Mouse (Mus musculus): ENCODE data around the gene Wdr4. TPM values are rescaled to one million over a fixed set of nuclear protein-coding genes. Genes with fewer than 3 reads are reported as not detected.

Wdr4 gene
- polyA plus RNA-seq, 1 experiment = 48.5 TPM

DNA sequence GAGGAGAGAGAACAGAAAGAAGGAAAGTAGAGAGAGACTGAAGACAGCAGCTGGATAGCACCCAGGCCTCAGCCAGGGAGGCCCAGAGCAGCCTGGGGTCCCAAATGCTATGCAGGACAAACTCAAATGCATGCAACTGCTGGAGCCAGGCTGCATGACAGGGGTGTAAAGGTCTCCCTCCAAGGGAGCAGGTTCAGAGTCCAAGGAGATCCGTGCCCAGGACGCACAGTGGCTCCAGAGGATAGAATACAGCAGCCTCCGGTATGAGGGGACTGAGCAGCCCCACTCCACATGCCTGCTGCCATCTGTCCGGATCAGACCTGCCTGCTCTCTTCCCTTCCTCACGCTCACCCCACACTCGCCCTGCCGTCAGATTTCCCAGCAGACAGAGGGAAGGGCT, 13.5 kb downstream of the Wdr4 start:
- no peak overlapping the region for H3ac ChIP-seq (ENCODE audit: control insufficient read depth, insufficient read length, low read depth)
- H3K79me3 ChIP-seq (ENCODE audit: low read depth) = peaks cover 38% of the 10 kb centered on the region
- H3K27me3 ChIP-seq (ENCODE audit: control insufficient read depth, insufficient read depth, insufficient read length) = no peaks in the 10 kb centered on the region
- H3K36me3 ChIP-seq (ENCODE audit: control insufficient read depth, insufficient read depth) = peaks cover 77% of the 10 kb centered on the region
- TF ChIP-seq FOSL1 (IDR thresholded peaks at IDR 0.05; ENCODE audit: insufficient read depth, low read length, poor library complexity, severe bottlenecking) (no peak), USF1 (IDR thresholded peaks at IDR 0.05; ENCODE audit: low read depth) (no peak), MAX (IDR thresholded peaks at IDR 0.05) (no peak), MYOD1 (IDR thresholded peaks at IDR 0.05; ENCODE audit: control insufficient read depth, insufficient read length, low read depth) (no peak), CTCF (IDR thresholded peaks at IDR 0.05; ENCODE audit: control insufficient read depth, insufficient read depth, insufficient read length) (no peak), MYOG (IDR thresholded peaks at IDR 0.05; ENCODE audit: control insufficient read depth, extremely low read depth, insufficient read length) (no peak), CEBPB (IDR thresholded peaks at IDR 0.05; ENCODE audit: low read depth) (no peak)
- H3K79me2 ChIP-seq (ENCODE audit: control insufficient read depth, insufficient read depth) = peaks cover 63% of the 10 kb centered on the region
- no peak overlapping the region for H3K4me3 ChIP-seq (ENCODE audit: insufficient read depth, poor library complexity, severe bottlenecking)

GRCm38 (mm10) chr17:31505013-31505412, 14.8 kb downstream of the Wdr4 start:
- Histone ChIP-seq H3K79me3 (ENCODE audit: low read depth) (peaks cover 26% of the 10 kb centered on the region), H3K27me3 (ENCODE audit: control insufficient read depth, insufficient read depth, insufficient read length) (no peaks in the 10 kb centered on the region), H3K4me3 (ENCODE audit: insufficient read depth, poor library complexity, severe bottlenecking) (no peak overlapping the region), H3ac (ENCODE audit: control insufficient read depth, insufficient read length, low read depth) (no peak overlapping the region), H3K79me2 (ENCODE audit: control insufficient read depth, insufficient read depth) (peaks cover 50% of the 10 kb centered on the region), H3K36me3 (ENCODE audit: control insufficient read depth, insufficient read depth) (peaks cover 81% of the 10 kb centered on the region)
- TF ChIP-seq MAX (IDR thresholded peaks at IDR 0.05) (no peak), MYOD1 (IDR thresholded peaks at IDR 0.05; ENCODE audit: control insufficient read depth, insufficient read length, low read depth) (no peak), CEBPB (IDR thresholded peaks at IDR 0.05; ENCODE audit: low read depth) (no peak), USF1 (IDR thresholded peaks at IDR 0.05; ENCODE audit: low read depth) (no peak), MYOG (IDR thresholded peaks at IDR 0.05; ENCODE audit: control insufficient read depth, extremely low read depth, insufficient read length) (no peak), CTCF (IDR thresholded peaks at IDR 0.05; ENCODE audit: control insufficient read depth, insufficient read depth, insufficient read length) (no peak), FOSL1 (IDR thresholded peaks at IDR 0.05; ENCODE audit: insufficient read depth, low read length, poor library complexity, severe bottlenecking) (no peak)

GRCm38 (mm10) chr17:31503936-31504335, 15.8 kb downstream of the Wdr4 start:
- Histone ChIP-seq H3K27me3 (ENCODE audit: control insufficient read depth, insufficient read depth, insufficient read length) (no peaks in the 10 kb centered on the region), H3K4me3 (ENCODE audit: insufficient read depth, poor library complexity, severe bottlenecking) (no peak overlapping the region), H3K36me3 (ENCODE audit: control insufficient read depth, insufficient read depth) (peaks cover 81% of the 10 kb centered on the region), H3K79me2 (ENCODE audit: control insufficient read depth, insufficient read depth) (peaks cover 40% of the 10 kb centered on the region), H3ac (ENCODE audit: control insufficient read depth, insufficient read length, low read depth) (no peak overlapping the region), H3K79me3 (ENCODE audit: low read depth) (peaks cover 17% of the 10 kb centered on the region)
- TF ChIP-seq CTCF (IDR thresholded peaks at IDR 0.05; ENCODE audit: control insufficient read depth, insufficient read depth, insufficient read length) (no peak), MAX (IDR thresholded peaks at IDR 0.05) (no peak), FOSL1 (IDR thresholded peaks at IDR 0.05; ENCODE audit: insufficient read depth, low read length, poor library complexity, severe bottlenecking) (no peak), MYOD1 (IDR thresholded peaks at IDR 0.05; ENCODE audit: control insufficient read depth, insufficient read length, low read depth) (no peak), USF1 (IDR thresholded peaks at IDR 0.05; ENCODE audit: low read depth) (no peak), CEBPB (IDR thresholded peaks at IDR 0.05; ENCODE audit: low read depth) (no peak), MYOG (IDR thresholded peaks at IDR 0.05; ENCODE audit: control insufficient read depth, extremely low read depth, insufficient read length) (no peak)

DNA sequence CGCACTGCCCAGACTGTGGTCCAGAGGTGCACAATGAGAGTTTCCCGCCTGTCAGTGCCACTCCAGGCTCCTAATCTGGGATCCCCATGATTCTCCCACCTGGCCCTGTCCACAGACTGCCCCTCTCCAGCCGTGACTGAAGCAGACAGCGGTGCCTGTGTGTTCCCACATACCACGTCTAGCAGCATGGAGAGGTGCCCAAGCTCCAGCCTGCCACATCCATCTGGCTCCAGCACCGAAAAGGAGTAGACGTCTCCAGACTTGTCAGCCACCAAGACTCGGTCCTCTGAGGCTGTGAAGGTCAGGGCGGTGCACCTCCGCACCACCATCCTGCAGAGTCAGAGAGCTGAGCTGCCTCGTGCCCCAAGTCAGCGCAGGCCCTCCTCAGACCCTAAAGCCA, 16.4 kb downstream of the Wdr4 start:
- H3ac ChIP-seq (ENCODE audit: control insufficient read depth, insufficient read length, low read depth) = no peak overlapping the region
- H3K79me2 ChIP-seq (ENCODE audit: control insufficient read depth, insufficient read depth) = peaks cover 34% of the 10 kb centered on the region
- TF ChIP-seq MYOD1 (IDR thresholded peaks at IDR 0.05; ENCODE audit: control insufficient read depth, insufficient read length, low read depth) (no peak), FOSL1 (IDR thresholded peaks at IDR 0.05; ENCODE audit: insufficient read depth, low read length, poor library complexity, severe bottlenecking) (no peak), USF1 (IDR thresholded peaks at IDR 0.05; ENCODE audit: low read depth) (no peak), CEBPB (IDR thresholded peaks at IDR 0.05; ENCODE audit: low read depth) (no peak), MYOG (IDR thresholded peaks at IDR 0.05; ENCODE audit: control insufficient read depth, extremely low read depth, insufficient read length) (no peak), CTCF (IDR thresholded peaks at IDR 0.05; ENCODE audit: control insufficient read depth, insufficient read depth, insufficient read length) (no peak), MAX (IDR thresholded peaks at IDR 0.05) (no peak)
- peaks cover 83% of the 10 kb centered on the region for H3K36me3 ChIP-seq (ENCODE audit: control insufficient read depth, insufficient read depth)
- H3K27me3 ChIP-seq (ENCODE audit: control insufficient read depth, insufficient read depth, insufficient read length) = no peaks in the 10 kb centered on the region
- H3K4me3 ChIP-seq (ENCODE audit: insufficient read depth, poor library complexity, severe bottlenecking) = no peak overlapping the region
- peaks cover 15% of the 10 kb centered on the region for H3K79me3 ChIP-seq (ENCODE audit: low read depth)

DNA sequence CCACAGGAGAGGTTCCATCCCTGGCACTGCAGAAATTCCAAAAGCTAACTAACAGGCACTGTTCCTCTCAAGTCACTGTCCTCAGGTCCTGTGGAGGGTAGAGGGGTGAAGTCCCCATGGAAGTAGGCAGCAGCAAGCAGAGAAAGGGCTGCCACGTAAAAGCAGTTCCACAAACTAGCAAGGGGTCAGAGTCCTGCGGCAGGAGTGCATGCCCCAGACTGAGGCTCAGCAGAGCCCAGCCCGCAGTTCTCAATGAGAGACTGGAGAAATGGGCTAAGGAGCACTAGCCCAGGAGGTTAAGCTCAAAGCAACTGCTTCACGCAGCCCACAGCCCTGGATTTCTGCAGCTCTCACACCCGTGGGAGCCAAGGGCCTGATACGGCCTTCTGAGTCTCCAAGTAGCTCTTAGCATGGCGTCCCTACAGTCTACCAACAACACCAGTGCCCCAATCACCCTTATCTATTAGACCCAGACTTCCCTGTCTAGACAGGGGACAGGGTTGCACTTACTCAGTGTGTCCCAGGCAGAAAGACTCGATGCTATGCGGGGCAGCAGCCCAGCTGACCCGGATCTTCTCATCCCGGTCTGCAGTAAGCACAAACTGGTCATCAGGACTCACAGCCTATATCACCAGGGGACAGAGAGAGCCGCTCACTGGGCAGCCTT, 17.4 kb downstream of the Wdr4 start:
- Histone ChIP-seq H3K79me2 (ENCODE audit: control insufficient read depth, insufficient read depth) (peaks cover 24% of the 10 kb centered on the region), H3K27me3 (ENCODE audit: control insufficient read depth, insufficient read depth, insufficient read length) (no peaks in the 10 kb centered on the region), H3K4me3 (ENCODE audit: insufficient read depth, poor library complexity, severe bottlenecking) (no peak overlapping the region), H3K79me3 (ENCODE audit: low read depth) (peaks cover 13% of the 10 kb centered on the region), H3K36me3 (ENCODE audit: control insufficient read depth, insufficient read depth) (peaks cover 80% of the 10 kb centered on the region), H3ac (ENCODE audit: control insufficient read depth, insufficient read length, low read depth) (no peak overlapping the region)
- TF ChIP-seq CTCF (IDR thresholded peaks at IDR 0.05; ENCODE audit: control insufficient read depth, insufficient read depth, insufficient read length) = no peak
- TF ChIP-seq CEBPB (IDR thresholded peaks at IDR 0.05; ENCODE audit: low read depth) = no peak
- TF ChIP-seq MYOG (IDR thresholded peaks at IDR 0.05; ENCODE audit: control insufficient read depth, extremely low read depth, insufficient read length) = no peak
- TF ChIP-seq FOSL1 (IDR thresholded peaks at IDR 0.05; ENCODE audit: insufficient read depth, low read length, poor library complexity, severe bottlenecking) = no peak
- no peak for TF ChIP-seq USF1 (IDR thresholded peaks at IDR 0.05; ENCODE audit: low read depth)
- TF ChIP-seq MAX (IDR thresholded peaks at IDR 0.05) = no peak
- no peak for TF ChIP-seq MYOD1 (IDR thresholded peaks at IDR 0.05; ENCODE audit: control insufficient read depth, insufficient read length, low read depth)

Measured in C2C12 (cell line).